Mouse (Mus musculus): ENCODE results near the gene Crybb1. TPM values are rescaled to one million over a fixed set of nuclear protein-coding genes. Genes with fewer than 3 reads are reported as not detected.
A peak's percentile ranks its signal among the peaks of the same experiment; 100 is the strongest.

Gene Crybb1
- polyA plus RNA-seq, 1 experiment: 0.06 TPM

GRCm38 (mm10) chr5:112227354-112227753 is 28.3 kb upstream of the Crybb1 start:
- no peak overlapping the region for H3ac ChIP-seq (ENCODE audit: control insufficient read depth, insufficient read length, low read depth)
- no peaks in the 10 kb centered on the region for H3K36me3 ChIP-seq (ENCODE audit: control insufficient read depth, insufficient read depth)
- no peaks in the 10 kb centered on the region for H3K79me2 ChIP-seq (ENCODE audit: control insufficient read depth, insufficient read depth)
- H3K79me3 ChIP-seq (ENCODE audit: low read depth): no peaks in the 10 kb centered on the region
- TF ChIP-seq USF1 (IDR thresholded peaks at IDR 0.05; ENCODE audit: low read depth): peak; percentile 11
- TF ChIP-seq MYOG (IDR thresholded peaks at IDR 0.05; ENCODE audit: control insufficient read depth, extremely low read depth, insufficient read length): no peak
- no peak for TF ChIP-seq MYOD1 (IDR thresholded peaks at IDR 0.05; ENCODE audit: control insufficient read depth, insufficient read length, low read depth)
- no peak overlapping the region for H3K4me3 ChIP-seq (ENCODE audit: insufficient read depth, poor library complexity, severe bottlenecking)
- H3K27me3 ChIP-seq (ENCODE audit: control insufficient read depth, insufficient read depth, insufficient read length): peaks cover 35% of the 10 kb centered on the region

- no peak overlapping the region for H3ac ChIP-seq (ENCODE audit: control insufficient read depth, insufficient read length, low read depth)
- H3K36me3 ChIP-seq (ENCODE audit: control insufficient read depth, insufficient read depth): no peaks in the 10 kb centered on the region
- no peaks in the 10 kb centered on the region for H3K79me2 ChIP-seq (ENCODE audit: control insufficient read depth, insufficient read depth)
- H3K4me3 ChIP-seq (ENCODE audit: insufficient read depth, poor library complexity, severe bottlenecking): no peak overlapping the region
- no peak for TF ChIP-seq CTCF (IDR thresholded peaks at IDR 0.05; ENCODE audit: control insufficient read depth, insufficient read depth, insufficient read length)
- TF ChIP-seq CEBPB (IDR thresholded peaks at IDR 0.05; ENCODE audit: low read depth): no peak
- TF ChIP-seq MYOD1 (IDR thresholded peaks at IDR 0.05; ENCODE audit: control insufficient read depth, insufficient read length, low read depth): no peak
- TF ChIP-seq MAX (IDR thresholded peaks at IDR 0.05): no peak
- no peak for TF ChIP-seq MYOG (IDR thresholded peaks at IDR 0.05; ENCODE audit: control insufficient read depth, extremely low read depth, insufficient read length)
- no peak for TF ChIP-seq USF1 (IDR thresholded peaks at IDR 0.05; ENCODE audit: low read depth)
- TF ChIP-seq FOSL1 (IDR thresholded peaks at IDR 0.05; ENCODE audit: insufficient read depth, low read length, poor library complexity, severe bottlenecking): no peak
- peaks cover 35% of the 10 kb centered on the region for H3K27me3 ChIP-seq (ENCODE audit: control insufficient read depth, insufficient read depth, insufficient read length)
- H3K79me3 ChIP-seq (ENCODE audit: low read depth): no peaks in the 10 kb centered on the region
These were observed 27.7 kb upstream of the Crybb1 start for GRCm38 (mm10) chr5:112227898-112228239.

GRCm38 (mm10) chr5:112228240-112229076 is 27.2 kb upstream of the Crybb1 start:
- Histone ChIP-seq H3K79me3 (ENCODE audit: low read depth) (no peaks in the 10 kb centered on the region), H3ac (ENCODE audit: control insufficient read depth, insufficient read length, low read depth) (no peak overlapping the region), H3K27me3 (ENCODE audit: control insufficient read depth, insufficient read depth, insufficient read length) (peaks cover 35% of the 10 kb centered on the region), H3K4me3 (ENCODE audit: insufficient read depth, poor library complexity, severe bottlenecking) (no peak overlapping the region), H3K36me3 (ENCODE audit: control insufficient read depth, insufficient read depth) (no peaks in the 10 kb centered on the region), H3K79me2 (ENCODE audit: control insufficient read depth, insufficient read depth) (no peaks in the 10 kb centered on the region)
- TF ChIP-seq MYOD1 (IDR thresholded peaks at IDR 0.05; ENCODE audit: control insufficient read depth, insufficient read length, low read depth): no peak
- no peak for TF ChIP-seq MYOG (IDR thresholded peaks at IDR 0.05; ENCODE audit: control insufficient read depth, extremely low read depth, insufficient read length)
- no peak for TF ChIP-seq CTCF (IDR thresholded peaks at IDR 0.05; ENCODE audit: control insufficient read depth, insufficient read depth, insufficient read length)
- TF ChIP-seq MAX (IDR thresholded peaks at IDR 0.05): no peak
- TF ChIP-seq FOSL1 (IDR thresholded peaks at IDR 0.05; ENCODE audit: insufficient read depth, low read length, poor library complexity, severe bottlenecking): no peak
- no peak for TF ChIP-seq CEBPB (IDR thresholded peaks at IDR 0.05; ENCODE audit: low read depth)
- TF ChIP-seq USF1 (IDR thresholded peaks at IDR 0.05; ENCODE audit: low read depth): no peak

DNA sequence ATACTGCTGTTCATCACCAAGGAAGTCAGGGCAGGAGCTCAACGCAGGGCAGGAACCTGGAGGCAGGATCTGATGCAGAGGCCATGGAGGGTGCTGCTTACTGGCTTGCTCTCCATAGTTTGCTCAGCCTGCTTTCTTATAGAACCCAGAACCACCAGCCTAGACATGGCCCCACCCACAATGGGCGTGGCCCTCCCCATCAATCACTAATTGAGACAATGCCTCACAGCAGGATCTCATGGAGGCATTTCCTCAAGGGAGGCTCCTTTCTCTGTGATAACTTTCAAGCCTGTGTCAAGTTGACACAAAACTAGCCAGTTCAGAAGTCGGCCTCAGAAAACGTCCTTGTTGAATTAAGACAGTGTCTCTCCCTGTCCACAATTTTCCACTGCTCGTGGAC is 19.8 kb upstream of the Crybb1 start:
- H3K36me3 ChIP-seq (ENCODE audit: control insufficient read depth, insufficient read depth): no peaks in the 10 kb centered on the region
- no peak overlapping the region for H3ac ChIP-seq (ENCODE audit: control insufficient read depth, insufficient read length, low read depth)
- TF ChIP-seq CTCF (IDR thresholded peaks at IDR 0.05; ENCODE audit: control insufficient read depth, insufficient read depth, insufficient read length): no peak
- no peak for TF ChIP-seq FOSL1 (IDR thresholded peaks at IDR 0.05; ENCODE audit: insufficient read depth, low read length, poor library complexity, severe bottlenecking)
- no peak for TF ChIP-seq MYOD1 (IDR thresholded peaks at IDR 0.05; ENCODE audit: control insufficient read depth, insufficient read length, low read depth)
- TF ChIP-seq USF1 (IDR thresholded peaks at IDR 0.05; ENCODE audit: low read depth): no peak
- no peak for TF ChIP-seq CEBPB (IDR thresholded peaks at IDR 0.05; ENCODE audit: low read depth)
- no peak for TF ChIP-seq MAX (IDR thresholded peaks at IDR 0.05)
- no peak for TF ChIP-seq MYOG (IDR thresholded peaks at IDR 0.05; ENCODE audit: control insufficient read depth, extremely low read depth, insufficient read length)
- no peaks in the 10 kb centered on the region for H3K79me2 ChIP-seq (ENCODE audit: control insufficient read depth, insufficient read depth)
- H3K79me3 ChIP-seq (ENCODE audit: low read depth): no peaks in the 10 kb centered on the region
- peaks cover 3% of the 10 kb centered on the region for H3K27me3 ChIP-seq (ENCODE audit: control insufficient read depth, insufficient read depth, insufficient read length)
- H3K4me3 ChIP-seq (ENCODE audit: insufficient read depth, poor library complexity, severe bottlenecking): no peak overlapping the region

- no peaks in the 10 kb centered on the region for H3K79me3 ChIP-seq (ENCODE audit: low read depth)
- no peaks in the 10 kb centered on the region for H3K79me2 ChIP-seq (ENCODE audit: control insufficient read depth, insufficient read depth)
- no peaks in the 10 kb centered on the region for H3K36me3 ChIP-seq (ENCODE audit: control insufficient read depth, insufficient read depth)
- no peak for TF ChIP-seq MYOG (IDR thresholded peaks at IDR 0.05; ENCODE audit: control insufficient read depth, extremely low read depth, insufficient read length)
- no peak for TF ChIP-seq CEBPB (IDR thresholded peaks at IDR 0.05; ENCODE audit: low read depth)
- no peak for TF ChIP-seq MAX (IDR thresholded peaks at IDR 0.05)
- TF ChIP-seq MYOD1 (IDR thresholded peaks at IDR 0.05; ENCODE audit: control insufficient read depth, insufficient read length, low read depth): no peak
- TF ChIP-seq CTCF (IDR thresholded peaks at IDR 0.05; ENCODE audit: control insufficient read depth, insufficient read depth, insufficient read length): no peak
- no peak for TF ChIP-seq FOSL1 (IDR thresholded peaks at IDR 0.05; ENCODE audit: insufficient read depth, low read length, poor library complexity, severe bottlenecking)
- TF ChIP-seq USF1 (IDR thresholded peaks at IDR 0.05; ENCODE audit: low read depth): no peak
- no peaks in the 10 kb centered on the region for H3K27me3 ChIP-seq (ENCODE audit: control insufficient read depth, insufficient read depth, insufficient read length)
- H3K4me3 ChIP-seq (ENCODE audit: insufficient read depth, poor library complexity, severe bottlenecking): no peak overlapping the region
- no peak overlapping the region for H3ac ChIP-seq (ENCODE audit: control insufficient read depth, insufficient read length, low read depth)
These were observed 19.0 kb upstream of the Crybb1 start for GRCm38 (mm10) chr5:112236631-112237030.

All from C2C12 (cell line).